Mouse (Mus musculus) erythroblast, embryonic 14.5 days (primary cell): Measurements from ENCODE around the gene Tmem260.

ENCODE experiments used
- GATA1 ChIP-seq: IDR thresholded peaks from 2 replicates; pipeline ENCODE4 v1.6.1; 2012; ENCODE audit warnings: low read length, inconsistent platforms, mixed read lengths
- TAL1 ChIP-seq: IDR thresholded peaks from 3 replicates; pipeline ENCODE4 v1.6.1; 2012; ENCODE audit warnings: low read length, inconsistent platforms, mixed read lengths

DNA sequence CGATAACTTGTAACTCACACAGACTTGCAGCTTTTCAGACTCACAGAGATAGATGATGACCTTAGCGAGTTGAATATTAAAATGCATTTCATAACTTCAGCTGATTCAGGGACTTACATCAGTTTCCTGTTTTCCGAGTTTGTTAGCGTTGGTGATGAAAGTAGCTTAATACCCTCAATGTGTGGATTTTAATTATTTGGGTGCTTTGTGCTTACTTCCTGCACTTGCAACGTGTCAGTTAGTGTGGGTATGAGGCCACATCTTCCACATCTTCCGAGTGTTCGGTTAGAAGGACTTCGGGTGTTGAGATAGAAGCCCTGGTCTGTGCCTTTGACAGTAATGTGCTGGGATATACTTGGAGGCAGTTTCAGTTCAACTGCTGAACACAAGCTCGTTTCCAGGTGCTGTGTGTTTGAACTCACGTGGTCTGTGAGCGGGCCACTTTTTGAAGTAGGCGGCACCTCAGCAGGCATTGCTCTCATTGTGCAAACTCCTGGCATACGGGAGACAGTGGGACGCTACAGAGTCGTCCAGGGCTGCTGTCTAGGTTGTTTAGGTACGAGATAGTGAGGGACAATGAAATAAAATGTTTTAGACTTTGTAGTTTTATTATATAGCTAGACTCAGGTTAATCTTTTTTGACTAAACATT lies 11.5 kb downstream of the Tmem260 start:
- TF ChIP-seq TAL1 (no peak), GATA1 (no peak)
